Mouse (Mus musculus) layer of hippocampus, adult 9-10 months (tissue): ENCODE measurements around the gene Tmem98.

Experiments used
- DNase-seq: peaks from one replicate; pipeline ENCODE4 v3.0.0; 2022; ENCODE audit warnings: low spot score

Tmem98 gene

GRCm38 (mm10) chr11:80809993-80810821 is at the start of gene Tmem98:
Gene Tmem98 (plus strand): TSS chr11:80810175.
- DNase-seq = no peak

GRCm38 (mm10) chr11:80761285-80761974 is 48.5 kb upstream of the Tmem98 start:
- no peak for DNase-seq

- no peak for DNase-seq
These were observed 47.9 kb upstream of the Tmem98 start for GRCm38 (mm10) chr11:80762066-80762465.

- DNase-seq = no peak
These were observed 43.9 kb upstream of the Tmem98 start for GRCm38 (mm10) chr11:80766068-80766467.

DNA sequence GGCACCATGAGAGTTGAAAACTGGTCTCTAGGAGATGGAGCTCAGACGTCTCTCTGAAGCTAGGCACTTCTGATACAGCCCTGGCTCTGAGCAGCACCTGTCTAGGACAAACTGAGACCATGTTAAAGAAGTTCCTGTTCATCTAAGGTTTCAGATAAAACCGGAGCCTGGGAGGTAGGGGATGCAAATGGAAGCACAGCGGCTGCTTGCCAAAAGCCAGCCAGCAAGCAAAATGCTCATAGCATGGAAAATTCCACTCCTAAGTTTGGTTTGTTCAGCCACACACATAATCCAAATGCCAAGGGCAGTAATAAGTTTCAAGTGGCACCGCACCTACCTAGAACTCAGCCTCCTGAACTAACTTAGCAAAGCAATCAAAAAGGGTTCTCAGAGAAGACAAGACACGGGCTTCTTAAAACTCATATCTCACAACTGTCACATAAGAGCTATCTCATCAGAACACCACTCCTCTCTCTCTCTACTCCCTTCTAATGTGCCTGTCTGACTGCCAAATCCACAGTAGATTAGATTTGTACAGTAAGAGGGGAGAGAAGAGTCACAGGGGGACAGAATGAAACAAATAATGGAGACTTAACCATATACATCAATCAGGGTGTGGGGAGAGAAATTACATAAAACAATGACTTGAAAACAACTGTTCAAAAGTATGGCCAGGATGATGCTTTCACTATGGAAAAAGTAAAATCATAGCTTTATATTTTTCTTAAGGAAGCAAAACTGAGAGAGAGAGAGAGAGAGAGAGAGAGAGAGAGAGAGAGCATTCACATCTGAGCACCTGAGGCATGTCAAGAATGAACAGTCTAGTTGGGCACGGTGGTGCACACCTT is 43.3 kb upstream of the Tmem98 start:
- no peak for DNase-seq

- no peak for DNase-seq
These were observed 42.7 kb upstream of the Tmem98 start for GRCm38 (mm10) chr11:80767320-80767617.

DNA sequence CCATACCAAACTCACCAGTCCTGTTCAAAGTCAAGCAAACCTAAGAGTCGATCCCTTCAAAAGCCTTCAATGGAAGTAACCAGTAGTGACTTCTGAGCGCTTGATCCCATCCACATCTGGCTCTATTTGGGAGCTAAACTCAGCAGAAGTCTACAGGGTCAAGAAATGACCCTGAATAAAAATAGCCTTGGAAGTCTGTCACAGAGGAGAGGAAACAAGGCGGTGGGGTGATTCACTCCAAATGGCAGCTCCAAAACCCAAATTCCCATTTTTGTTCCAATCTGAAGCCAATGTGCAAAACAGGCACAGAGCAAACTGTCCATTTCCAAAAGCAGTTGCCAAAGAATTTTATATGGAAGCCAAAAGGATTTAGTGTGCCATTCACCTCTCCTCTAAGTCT is 38.8 kb upstream of the Tmem98 start:
- no peak for DNase-seq

DNA sequence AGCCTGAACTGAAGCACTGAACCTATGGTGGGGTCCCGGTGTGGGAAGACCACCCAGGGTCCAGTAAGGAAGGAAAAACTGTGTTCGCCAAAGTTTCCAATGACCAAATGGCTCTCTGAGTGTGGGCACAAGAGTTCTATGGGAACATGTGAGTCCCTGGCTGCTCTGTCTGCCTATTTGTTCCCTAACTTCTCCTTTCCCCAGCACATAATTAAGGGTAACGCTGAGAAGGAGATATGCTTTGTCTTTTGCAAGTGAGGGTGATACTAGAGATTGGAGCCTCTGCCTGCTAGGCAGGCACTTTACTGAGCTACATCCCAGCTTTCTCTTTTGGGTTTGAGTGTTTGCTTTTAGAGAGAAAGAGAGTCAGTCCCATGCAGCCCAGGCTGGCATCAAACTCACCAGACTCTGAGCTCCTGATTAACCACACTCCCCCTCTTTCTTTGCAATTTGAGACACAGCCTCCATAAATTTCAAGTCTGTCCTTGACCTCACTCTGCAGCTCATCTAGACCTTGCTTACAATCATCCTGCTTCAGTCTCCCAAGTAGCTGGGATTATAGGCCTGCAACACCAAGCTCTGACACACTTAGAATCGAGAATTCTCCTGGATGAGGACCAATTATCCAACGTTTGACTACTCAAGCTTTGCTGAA is 38.3 kb upstream of the Tmem98 start:
- no peak for DNase-seq

- no peak for DNase-seq
These were observed 37.3 kb upstream of the Tmem98 start for GRCm38 (mm10) chr11:80772595-80773210.

DNA sequence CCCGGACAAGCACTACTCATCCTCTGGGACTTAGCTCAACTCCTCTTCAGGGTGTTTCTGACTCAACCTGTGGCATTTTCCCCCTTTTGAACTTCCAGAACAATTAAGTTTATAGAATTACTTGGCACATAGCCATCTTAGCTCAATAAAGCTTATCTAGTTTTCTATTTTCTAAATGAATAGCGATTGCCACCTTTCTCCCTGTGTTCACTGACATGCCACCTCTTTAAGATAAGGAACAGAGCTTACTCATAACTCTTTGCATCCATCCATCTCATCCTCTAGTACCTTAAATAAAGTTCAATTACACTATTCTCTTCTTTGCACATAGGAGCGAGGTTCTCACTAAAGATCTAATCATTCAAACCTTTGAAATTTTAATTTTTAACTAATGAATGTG is 34.4 kb upstream of the Tmem98 start:
- no peak for DNase-seq

GRCm38 (mm10) chr11:80777708-80778107 is 32.3 kb upstream of the Tmem98 start:
- no peak for DNase-seq

DNA sequence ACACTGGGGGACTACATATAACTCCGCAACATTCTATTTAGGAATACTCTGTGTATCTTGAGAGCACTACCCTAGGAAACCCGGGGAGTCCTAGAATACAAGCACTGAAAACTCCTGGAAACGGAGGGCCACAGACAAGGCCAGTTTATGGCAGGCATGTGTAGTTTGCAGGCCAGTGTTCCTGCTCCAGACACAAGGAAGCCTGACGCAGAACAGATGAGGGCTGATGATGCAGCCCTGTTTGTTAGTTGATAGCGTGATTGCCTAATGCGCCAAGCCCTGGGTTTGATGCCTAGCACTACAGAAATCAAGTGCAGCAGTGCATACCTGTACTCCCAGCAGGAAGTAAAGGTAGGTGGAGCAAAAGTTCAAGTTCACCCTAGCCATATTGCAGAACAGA is 31.8 kb upstream of the Tmem98 start:
- DNase-seq = no peak

- no peak for DNase-seq
These were observed 31.0 kb upstream of the Tmem98 start for GRCm38 (mm10) chr11:80778916-80779526.

- DNase-seq = peak; percentile 54
These were observed 30.2 kb upstream of the Tmem98 start, which contains the start of gene Myo1d for GRCm38 (mm10) chr11:80779527-80780344. Gene Myo1d (minus strand): TSS chr11:80780025.

DNA sequence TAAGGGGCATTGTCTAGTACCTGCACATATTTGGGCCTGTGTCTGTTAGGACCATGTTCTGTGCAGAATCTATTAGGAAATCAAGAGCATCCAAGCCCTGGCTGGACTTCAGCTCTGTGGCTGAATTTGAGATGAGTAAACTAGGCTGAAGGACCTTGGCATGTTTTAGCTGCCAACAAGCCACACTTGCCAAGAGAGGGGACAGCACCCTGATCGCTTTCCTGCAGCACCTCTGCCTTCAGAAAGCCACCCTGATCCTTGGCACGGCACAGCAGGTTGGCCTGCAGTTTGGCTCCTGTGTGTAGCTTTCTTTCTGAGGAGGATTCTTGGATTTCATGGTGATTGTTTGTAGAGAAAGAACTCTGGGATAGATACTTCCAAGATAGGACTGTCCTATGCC is 28.4 kb upstream of the Tmem98 start:
- no peak for DNase-seq

DNA sequence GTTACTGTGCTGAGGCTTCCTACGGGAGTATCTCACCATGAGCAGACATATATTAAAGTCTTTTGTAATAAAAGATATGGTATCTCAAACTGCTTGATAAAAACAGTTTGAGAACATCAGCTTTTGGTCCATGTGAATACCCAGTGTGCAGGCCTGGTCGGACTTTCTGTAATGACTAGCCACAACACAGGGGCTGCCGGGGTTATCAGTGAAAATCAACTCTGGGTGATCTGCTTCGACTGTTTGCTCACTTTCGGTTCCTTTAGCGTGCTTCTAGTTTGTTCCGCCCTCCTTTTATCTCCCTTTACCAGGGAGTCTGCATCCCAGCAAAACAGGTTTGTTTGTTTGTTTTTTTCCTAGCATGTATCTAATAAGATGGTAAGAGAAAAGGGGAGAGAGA is 26.5 kb upstream of the Tmem98 start:
- DNase-seq = no peak

- DNase-seq = no peak
These were observed 25.7 kb upstream of the Tmem98 start for GRCm38 (mm10) chr11:80784294-80784743.

- no peak for DNase-seq
These were observed 24.3 kb upstream of the Tmem98 start for GRCm38 (mm10) chr11:80785672-80786071.

GRCm38 (mm10) chr11:80789647-80790240 is 20.2 kb upstream of the Tmem98 start:
- no peak for DNase-seq

DNA sequence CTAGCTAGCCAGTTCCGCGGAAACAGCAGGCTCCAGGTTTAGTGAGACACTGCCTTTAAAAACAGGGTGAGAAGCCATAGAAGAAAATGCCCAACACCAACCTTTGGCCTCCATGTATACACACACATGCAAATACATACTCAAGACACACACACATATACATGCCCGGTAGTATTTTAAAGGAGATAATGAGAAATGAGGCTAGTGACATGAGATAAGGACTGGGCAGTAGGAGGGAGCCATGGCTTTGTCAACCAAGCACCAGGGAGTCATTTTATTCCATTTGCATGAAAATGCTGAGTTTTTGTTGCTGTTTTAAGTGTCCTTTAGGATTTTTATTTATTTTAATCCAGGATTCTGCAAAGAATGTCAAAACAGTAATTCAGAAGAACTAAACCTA is 19.6 kb upstream of the Tmem98 start:
- DNase-seq = no peak
